In genomic region chr1:98047284-98048217, GRCm38 (mm10) we compare ENCODE assay signal across 9 mouse cellular contexts. TPM values are rescaled to one million over a fixed set of nuclear protein-coding genes. Genes with fewer than 3 reads are reported as not detected.
DNase-seq lines count a peak whose midpoint lies in the region; ATAC-seq and TF ChIP-seq lines count a peak whose summit lies in the region.
"Had no signal": no experiment of that assay in that cellular context is flagged by ENCODE, and none has a peak within 500 bp of the region (broad histone marks: within the 10 kb centered on the region; RNA-seq: fewer than 3 reads in every experiment).

No protein-coding gene starts in this region.

- 31% methylated on average over 10 of the region's 10 CpGs for WGBS in lung, postnatal 0 days
- WGBS in hindbrain, embryonic 10.5 days, result 29% methylated on average over 10 of the region's 10 CpGs
- WGBS in limb, embryonic 10.5 days, result 23% methylated on average over 10 of the region's 10 CpGs
- WGBS in cerebellum, adult 2 months, result 31% methylated on average over 10 of the region's 10 CpGs

- H3K27ac ChIP-seq in lung, postnatal 0 days (ENCODE audit: low read length), result no peak overlapping the region
- peak overlapping the region; percentile 50 for H3K27ac ChIP-seq in hindbrain, embryonic 10.5 days
- no peak overlapping the region for H3K27ac ChIP-seq in limb, embryonic 10.5 days
- no peak overlapping the region for H3K27ac ChIP-seq in cerebellum, adult 2 months (ENCODE audit: insufficient read depth, low read length)
- H3K27ac ChIP-seq: limb, embryonic 15.5 days had no signal

- TF ChIP-seq EP300 in lung, postnatal 0 days (IDR thresholded peaks at IDR 0.05), result no peak

- peak; percentile 9 for DNase-seq in lung, postnatal 0 days (ENCODE audit: low spot score)
- no peak for DNase-seq in lung, postnatal 4 days
- peak; percentile 39 for DNase-seq in hindbrain, embryonic 10.5 days (ENCODE audit: low spot score)
- peak; percentile 37 for DNase-seq in limb, embryonic 10.5 days (ENCODE audit: low spot score)
- DNase-seq in right cerebral cortex, postnatal 4 days, result peak; percentile 20
- no peak for DNase-seq in B cell, adult 2 months
- DNase-seq in cerebellum, adult 2 months, result no peak
- no peak for DNase-seq in ovary, postnatal 14 days (ENCODE audit: low spot score)

- H3K27me3 ChIP-seq in lung, postnatal 0 days (replicated peaks; ENCODE audit: insufficient read depth, low read length), result no peaks in the 10 kb centered on the region
- H3K27me3 ChIP-seq in hindbrain, embryonic 10.5 days (ENCODE audit: insufficient read depth, poor library complexity, severe bottlenecking), result no peaks in the 10 kb centered on the region
- no peaks in the 10 kb centered on the region for H3K27me3 ChIP-seq in limb, embryonic 10.5 days (ENCODE audit: low read depth, poor library complexity, severe bottlenecking)
- no peaks in the 10 kb centered on the region for H3K27me3 ChIP-seq in cerebellum, adult 2 months (ENCODE audit: control insufficient read depth, insufficient read depth, low read length)
- H3K27me3 ChIP-seq: limb, embryonic 15.5 days had no signal

- peak; percentile 48; the same call in 1 of the 2 replicates for ATAC-seq in lung, postnatal 0 days

- no peak overlapping the region for H3K4me3 ChIP-seq in lung, postnatal 0 days (ENCODE audit: low read depth, low read length)
- H3K4me3 ChIP-seq in hindbrain, embryonic 10.5 days, result peak overlapping the region; percentile 1; the same call in 1 of the 2 replicates
- H3K4me3 ChIP-seq in limb, embryonic 10.5 days, result no peak overlapping the region
- H3K4me3 ChIP-seq in cerebellum, adult 2 months (replicated peaks; ENCODE audit: insufficient read depth, low read depth, low read length), result no peak overlapping the region
- H3K4me3 ChIP-seq: limb, embryonic 15.5 days had no signal

- H3K4me1 ChIP-seq in lung, postnatal 0 days (ENCODE audit: insufficient read depth, low read depth, low read length), result no peaks in the 10 kb centered on the region
- H3K4me1 ChIP-seq in hindbrain, embryonic 10.5 days (replicated peaks), result peaks cover 41% of the 10 kb centered on the region
- H3K4me1 ChIP-seq in limb, embryonic 10.5 days, result peaks cover 25% of the 10 kb centered on the region
- no peaks in the 10 kb centered on the region for H3K4me1 ChIP-seq in cerebellum, adult 2 months (ENCODE audit: control insufficient read depth, insufficient read depth, low read length)

- H3K4me2 ChIP-seq in lung, postnatal 0 days (replicated peaks; ENCODE audit: low read depth, low read length), result no peak overlapping the region
- H3K4me2 ChIP-seq: limb, embryonic 15.5 days had no signal

- H3K9ac ChIP-seq in lung, postnatal 0 days (replicated peaks; ENCODE audit: low read depth), result no peak overlapping the region
- H3K9ac ChIP-seq: limb, embryonic 15.5 days had no signal

- H3K36me3 ChIP-seq in lung, postnatal 0 days (ENCODE audit: insufficient read depth, low read length), result no peaks in the 10 kb centered on the region
- no peaks in the 10 kb centered on the region for H3K36me3 ChIP-seq in hindbrain, embryonic 10.5 days
- H3K36me3 ChIP-seq in limb, embryonic 10.5 days, result no peaks in the 10 kb centered on the region
- H3K36me3 ChIP-seq: limb, embryonic 15.5 days had no signal

- no peak for TF ChIP-seq CTCF in lung, postnatal 0 days (IDR thresholded peaks at IDR 0.05)
- TF ChIP-seq CTCF in cerebellum, adult 2 months (IDR thresholded peaks at IDR 0.05; ENCODE audit: borderline replicate concordance, insufficient read depth, low read depth, low read length), result no peak

- no peaks in the 10 kb centered on the region for H3K9me3 ChIP-seq in lung, postnatal 0 days (ENCODE audit: low read length)
- no peaks in the 10 kb centered on the region for H3K9me3 ChIP-seq in hindbrain, embryonic 10.5 days
- no peaks in the 10 kb centered on the region for H3K9me3 ChIP-seq in limb, embryonic 10.5 days (replicated peaks)
- H3K9me3 ChIP-seq: limb, embryonic 15.5 days had no signal

- no peak for TF ChIP-seq POLR2A in cerebellum, adult 2 months (IDR thresholded peaks at IDR 0.05; ENCODE audit: borderline replicate concordance, insufficient read depth, low read length)

RNA-seq across cellular contexts. Expression of gene Pam, which starts 47.9 kb away (rescaled TPM):
- 90.3 and 96.6 TPM in 2 replicates for polyA plus RNA-seq in lung, postnatal 0 days (2015; fragmentation: Nextera tagmentation; extraction: Ambion mirVana)
- polyA plus RNA-seq in hindbrain, embryonic 10.5 days (2016; fragmentation: Nextera tagmentation; extraction: Ambion mirVana), result 15.1 and 16.5 TPM in 2 replicates
- polyA plus RNA-seq in limb, embryonic 10.5 days (2016; fragmentation: Nextera tagmentation; extraction: Ambion mirVana), result 9.8 and 10.1 TPM in 2 replicates
- 33.0 and 35.4 TPM in 2 replicates for polyA plus RNA-seq in cerebellum, adult 2 months (2012; rRNA removed)

Comparison
In these comparisons a context has a peak if more than half of its experiments do, and no peak if none do; other contexts are left out.
1. DNase-seq: peak in lung, postnatal 0 days (single experiment), hindbrain, embryonic 10.5 days (single experiment), limb, embryonic 10.5 days (single experiment) and right cerebral cortex, postnatal 4 days (single experiment); none in lung, postnatal 4 days (0 of 2), B cell, adult 2 months (0 of 2), cerebellum, adult 2 months (0 of 2) and ovary, postnatal 14 days (single experiment).